Mouse (Mus musculus) spleen, adult 2 months (tissue): ENCODE data around the gene Map2k6.

Experiments
- CTCF ChIP-seq: fragments of 200-500 bp; IDR thresholded peaks from 2 replicates; pipeline ENCODE4 v1.5.1; 2011; ENCODE audit warnings: mild to moderate bottlenecking, inconsistent platforms; ENCODE audit not compliant: insufficient read depth, insufficient read length, insufficient replicate concordance; ENCODE audit errors: extremely low read depth
- POLR2A ChIP-seq: fragments of 200-500 bp; IDR thresholded peaks from 2 replicates; pipeline ENCODE4 v1.6.1; 2011; ENCODE audit warnings: low read depth, low read length, inconsistent platforms

- TF ChIP-seq CTCF (no peak), POLR2A (no peak)
These were observed 143.0 kb downstream of the Map2k6 start for GRCm38 (mm10) chr11:110541933-110542332.
